Mouse (Mus musculus) lung, embryonic 15.5 days (tissue): ENCODE measurements around the gene Zswim1. TPM values are rescaled to one million over a fixed set of nuclear protein-coding genes. Genes with fewer than 3 reads are reported as not detected.
"Not testable (repeated sequence)": the region's sequence is repeated elsewhere in the genome, so short reads cannot be mapped to it uniquely, and the experiment has no call there.

Experiments used
- ATAC-seq: fragments of 200-750 bp; cut with Nextera tagmentation; 2 replicates; pipeline ENCODE4 v1.8.0; 2017; ENCODE audit warnings: moderate number of reproducible peaks, borderline replicate concordance; ENCODE audit not compliant: low FRiP score, low TSS enrichment; ENCODE audit errors: extremely low read depth
- H3K27ac ChIP-seq: fragments of 300-500 bp; sonication (generic); 2 replicates; pipeline ENCODE4 v1.5.1; 2015; ENCODE audit warnings: moderate library complexity, mild to moderate bottlenecking, inconsistent platforms
- H3K27me3 ChIP-seq: fragments of 300-500 bp; sonication (generic); 2 replicates; pipeline ENCODE4 v1.6.1; 2015; ENCODE audit warnings: inconsistent platforms
- H3K36me3 ChIP-seq: fragments of 300-500 bp; sonication (generic); 2 replicates; pipeline ENCODE4 v1.6.1; 2015; ENCODE audit warnings: inconsistent platforms
- H3K4me1 ChIP-seq: fragments of 300-500 bp; sonication (generic); 2 replicates; pipeline ENCODE4 v1.6.1; 2015; ENCODE audit warnings: inconsistent platforms
- H3K4me2 ChIP-seq: fragments of 300-500 bp; sonication (generic); 2 replicates; pipeline ENCODE4 v1.6.1; 2015; ENCODE audit warnings: inconsistent platforms, mild to moderate bottlenecking, moderate library complexity
- H3K4me3 ChIP-seq: fragments of 300-500 bp; sonication (generic); 2 replicates; pipeline ENCODE4 v1.5.1; 2015; ENCODE audit warnings: mild to moderate bottlenecking, inconsistent platforms
- H3K9ac ChIP-seq: fragments of 300-500 bp; sonication (generic); 2 replicates; pipeline ENCODE4 v1.6.1; 2015; ENCODE audit warnings: inconsistent platforms
- H3K9me3 ChIP-seq: fragments of 300-500 bp; sonication (generic); 2 replicates; pipeline ENCODE4 v1.6.1; 2016; ENCODE audit warnings: inconsistent platforms
- WGBS: fragments of 180-500 bp; shearing (Covaris S2); methylation state at CpG from one replicate; pipeline ENCODE4 v1.1.7; 2015; 5-methylcytosine and 5-hydroxymethylcytosine counted together
- polyA plus RNA-seq: library from polyadenylated mRNA; unstranded; fragments of >200 nt; fragmentation: Nextera tagmentation; extraction: Ambion mirVana; gene quantifications from 2 replicates; pipeline ENCODE4 v1.2.1, GENCODE M21; 2015

Zswim1 gene
- polyA plus RNA-seq, 1 experiment from 2014 or later, result 15.8 TPM

DNA sequence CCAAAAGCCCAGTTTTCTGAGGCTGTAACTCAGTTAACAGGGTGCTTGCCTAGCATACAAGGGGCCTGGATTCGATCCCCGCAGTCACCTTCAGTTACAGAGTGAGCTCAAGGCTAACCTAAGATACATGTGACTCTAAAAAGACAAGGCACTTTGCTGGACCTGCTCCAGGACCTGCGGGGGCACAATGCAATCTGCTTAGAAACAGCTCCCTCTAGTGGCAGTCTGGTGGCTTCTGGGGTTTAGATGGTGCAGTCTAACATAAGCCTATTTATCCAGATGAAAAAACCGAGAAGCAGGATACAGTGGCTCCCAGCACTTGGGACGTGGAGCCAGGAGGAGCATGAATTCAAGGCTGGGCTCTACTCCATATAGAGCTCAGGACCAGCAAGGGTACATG, 28.2 kb upstream of the Zswim1 start:
- no peak for ATAC-seq

DNA sequence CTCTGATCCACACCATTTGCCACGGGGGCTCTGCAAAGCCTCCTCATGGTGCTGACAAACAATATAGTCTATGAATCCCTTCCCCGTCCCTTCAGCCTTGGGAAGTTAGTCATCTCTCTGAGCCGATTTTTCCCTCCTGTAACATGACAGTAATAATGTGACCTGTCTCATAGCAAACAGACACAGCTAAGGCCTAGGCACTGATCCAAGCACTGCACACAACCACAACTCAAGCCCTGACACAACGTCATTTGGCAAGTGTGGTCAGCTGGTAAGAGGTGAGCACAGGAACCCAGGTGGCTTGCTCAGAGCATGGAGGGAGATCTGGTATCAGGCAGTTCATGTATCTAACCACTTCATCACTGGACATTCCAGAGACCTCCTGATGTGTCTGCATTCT, 26.6 kb upstream of the Zswim1 start:
- no peak for ATAC-seq
- Histone ChIP-seq H3K27me3 (no peaks in the 10 kb centered on the region), H3K9me3 (no peaks in the 10 kb centered on the region), H3K36me3 (peaks cover 71% of the 10 kb centered on the region), H3K4me2 (no peak overlapping the region), H3K27ac (no peak overlapping the region), H3K4me1 (0 out of 2 replicates have a peak, but pooled peaks cover 2% of the 10 kb centered on the region), H3K9ac (no peak overlapping the region), H3K4me3 (no peak overlapping the region)
- 58% methylated on average over 4 of the region's 4 CpGs for WGBS

More for the DNA sequence above, 28.2 kb upstream of the Zswim1 start:
- Histone ChIP-seq H3K4me1 (0 out of 2 replicates have a peak, but pooled peaks cover 2% of the 10 kb centered on the region), H3K4me3 (no peak overlapping the region), H3K4me2 (no peak overlapping the region), H3K9ac (no peak overlapping the region), H3K27ac (no peak overlapping the region), H3K9me3 (no peaks in the 10 kb centered on the region), H3K36me3 (peaks cover 59% of the 10 kb centered on the region), H3K27me3 (no peaks in the 10 kb centered on the region)
- WGBS, result 32% methylated on average over 5 of the region's 5 CpGs

DNA sequence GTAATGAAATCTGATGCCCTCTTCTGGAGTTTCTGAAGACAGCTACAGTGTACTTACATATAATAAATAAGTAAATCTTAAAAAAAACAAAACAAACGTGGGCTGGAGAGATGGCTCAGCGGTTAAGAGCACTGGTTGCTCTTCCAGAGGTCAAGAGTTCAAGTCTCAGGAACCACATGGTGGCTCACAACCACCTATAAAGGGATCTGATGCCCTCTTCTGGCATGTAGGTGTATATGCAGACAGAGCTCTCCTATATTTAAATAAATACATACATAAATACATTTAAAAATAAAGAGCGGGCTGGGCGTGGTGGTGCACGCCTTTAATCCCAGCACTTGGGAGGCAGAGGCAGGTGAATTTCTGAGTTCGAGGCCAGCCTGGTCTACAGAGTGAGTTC, 23.9 kb upstream of the Zswim1 start:
- not testable (repeated sequence) for H3K27ac ChIP-seq, H3K4me1 ChIP-seq, H3K9ac ChIP-seq, ATAC-seq, H3K4me3 ChIP-seq, H3K27me3 ChIP-seq, H3K9me3 ChIP-seq, H3K4me2 ChIP-seq
- peaks cover 47% of the 10 kb centered on the region for H3K36me3 ChIP-seq
- 72% methylated on average over 6 of the region's 6 CpGs for WGBS

DNA sequence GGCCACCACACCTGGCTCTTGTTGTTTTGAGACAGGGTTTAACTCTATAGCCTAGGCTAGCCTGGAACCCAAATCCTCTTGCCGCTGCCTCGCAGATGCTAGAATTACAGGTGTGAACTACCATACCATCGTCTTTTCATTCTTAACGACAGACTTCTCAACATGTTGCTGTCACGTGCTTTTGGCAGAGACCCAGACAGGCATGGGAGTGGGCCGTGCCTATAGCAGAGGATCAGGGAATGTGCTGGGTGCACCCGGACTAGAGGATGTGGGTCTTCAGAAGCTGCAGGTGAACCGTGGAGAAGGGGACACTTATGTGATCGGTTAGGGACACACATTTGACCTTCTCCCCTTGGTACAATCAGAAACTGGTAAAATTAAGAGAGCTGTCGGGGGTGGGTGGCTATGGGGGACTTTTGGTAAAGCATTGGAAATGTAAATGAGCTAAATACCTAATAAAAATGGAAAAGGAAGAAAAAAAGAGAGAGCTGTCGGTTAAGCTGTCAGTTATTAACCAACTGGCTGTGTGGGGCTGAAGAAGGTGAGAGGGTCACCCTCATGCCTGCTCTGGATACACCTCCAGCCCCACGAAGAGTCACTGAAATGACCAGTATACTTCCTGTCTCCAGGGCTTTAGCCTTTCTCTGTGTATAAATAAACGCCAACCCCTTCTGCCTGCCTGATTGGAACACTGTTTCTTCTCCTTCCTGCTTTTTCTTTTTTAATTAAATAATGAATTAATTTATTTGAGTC, 22.1 kb upstream of the Zswim1 start:
- Histone ChIP-seq H3K4me3 (no peak overlapping the region), H3K36me3 (peaks cover 36% of the 10 kb centered on the region), H3K9me3 (no peaks in the 10 kb centered on the region), H3K9ac (no peak overlapping the region), H3K4me2 (no peak overlapping the region), H3K27ac (no peak overlapping the region), H3K27me3 (no peaks in the 10 kb centered on the region), H3K4me1 (peaks cover 8% of the 10 kb centered on the region)
- no peak for ATAC-seq
- 85% methylated on average over 13 of the region's 13 CpGs for WGBS

DNA sequence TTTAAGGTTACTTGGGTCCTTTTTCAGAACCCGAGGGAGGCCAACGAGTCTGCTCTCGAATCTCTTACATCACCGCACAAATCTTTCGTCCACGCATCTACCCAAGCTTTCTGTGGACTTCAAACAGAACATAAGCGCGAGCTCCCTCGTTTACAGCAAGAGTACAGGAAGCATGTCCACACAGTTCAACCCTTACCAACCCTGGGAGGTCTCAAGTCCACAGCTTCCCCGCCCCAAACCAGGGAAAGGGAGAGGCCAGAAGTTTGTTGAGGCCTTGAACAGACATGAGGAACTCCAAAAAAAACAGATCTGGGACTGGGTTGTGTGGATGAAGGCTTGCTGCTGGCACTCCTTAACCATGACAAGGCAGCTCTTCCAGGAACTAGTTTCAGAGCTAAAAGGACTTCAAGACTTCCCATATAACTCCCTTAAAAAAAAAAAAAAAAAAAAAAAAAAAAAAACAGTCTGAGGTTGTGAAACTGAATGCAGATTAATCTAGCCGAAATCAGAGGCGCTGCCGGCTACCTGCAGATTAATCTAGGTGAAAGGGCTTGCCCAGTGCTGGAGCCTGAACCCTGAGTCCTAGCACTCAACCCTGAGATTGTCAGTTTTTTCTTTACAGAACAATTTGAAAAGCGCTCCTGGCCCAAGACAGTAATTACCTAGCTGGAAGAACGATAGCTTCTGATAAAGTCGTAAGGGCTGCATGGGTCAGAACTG, 19.1 kb upstream of the Zswim1 start:
- WGBS, result 86% methylated on average over 16 of the region's 16 CpGs

DNA sequence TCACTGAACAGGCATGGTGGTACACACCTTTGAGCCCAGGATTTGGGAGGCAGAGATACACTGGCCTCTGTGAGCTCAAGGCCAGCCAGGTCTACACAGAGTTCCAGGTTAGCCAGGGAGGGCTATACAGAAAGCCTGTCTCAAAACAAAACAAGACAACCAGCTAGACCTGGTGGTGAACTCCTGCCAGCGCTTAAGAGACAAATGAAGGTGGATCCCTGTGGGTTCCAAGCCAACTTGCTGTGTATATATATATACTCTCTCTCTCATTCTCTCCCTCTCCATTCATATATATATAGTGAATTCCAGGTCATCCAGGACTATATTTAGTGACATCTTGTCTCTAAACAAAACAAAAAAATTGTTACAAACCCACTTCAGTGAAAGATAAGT, 18.6 kb upstream of the Zswim1 start:
- peaks cover 16% of the 10 kb centered on the region for H3K36me3 ChIP-seq
- 46% methylated on average over 1 of the region's 1 CpGs for WGBS
- H3K4me1 ChIP-seq, result peaks cover 15% of the 10 kb centered on the region
- H3K27me3 ChIP-seq, result no peaks in the 10 kb centered on the region
- H3K9me3 ChIP-seq, result no peaks in the 10 kb centered on the region
- peak overlapping the region; percentile 70 for H3K4me3 ChIP-seq
- H3K27ac ChIP-seq, result no peak overlapping the region
- peak overlapping the region; percentile 65 for H3K4me2 ChIP-seq
- ATAC-seq, result no peak
- H3K9ac ChIP-seq, result peak overlapping the region; percentile 82

More for the DNA sequence above, 19.1 kb upstream of the Zswim1 start:
- peaks cover 15% of the 10 kb centered on the region for H3K4me1 ChIP-seq
- peak overlapping the region; percentile 70 for H3K4me3 ChIP-seq
- peak overlapping the region; percentile 65 for H3K4me2 ChIP-seq
- peak overlapping the region; percentile 82 for H3K9ac ChIP-seq
- H3K27ac ChIP-seq, result no peak overlapping the region
- H3K27me3 ChIP-seq, result no peaks in the 10 kb centered on the region
- no peak for ATAC-seq
- H3K36me3 ChIP-seq, result peaks cover 21% of the 10 kb centered on the region
- no peaks in the 10 kb centered on the region for H3K9me3 ChIP-seq

DNA sequence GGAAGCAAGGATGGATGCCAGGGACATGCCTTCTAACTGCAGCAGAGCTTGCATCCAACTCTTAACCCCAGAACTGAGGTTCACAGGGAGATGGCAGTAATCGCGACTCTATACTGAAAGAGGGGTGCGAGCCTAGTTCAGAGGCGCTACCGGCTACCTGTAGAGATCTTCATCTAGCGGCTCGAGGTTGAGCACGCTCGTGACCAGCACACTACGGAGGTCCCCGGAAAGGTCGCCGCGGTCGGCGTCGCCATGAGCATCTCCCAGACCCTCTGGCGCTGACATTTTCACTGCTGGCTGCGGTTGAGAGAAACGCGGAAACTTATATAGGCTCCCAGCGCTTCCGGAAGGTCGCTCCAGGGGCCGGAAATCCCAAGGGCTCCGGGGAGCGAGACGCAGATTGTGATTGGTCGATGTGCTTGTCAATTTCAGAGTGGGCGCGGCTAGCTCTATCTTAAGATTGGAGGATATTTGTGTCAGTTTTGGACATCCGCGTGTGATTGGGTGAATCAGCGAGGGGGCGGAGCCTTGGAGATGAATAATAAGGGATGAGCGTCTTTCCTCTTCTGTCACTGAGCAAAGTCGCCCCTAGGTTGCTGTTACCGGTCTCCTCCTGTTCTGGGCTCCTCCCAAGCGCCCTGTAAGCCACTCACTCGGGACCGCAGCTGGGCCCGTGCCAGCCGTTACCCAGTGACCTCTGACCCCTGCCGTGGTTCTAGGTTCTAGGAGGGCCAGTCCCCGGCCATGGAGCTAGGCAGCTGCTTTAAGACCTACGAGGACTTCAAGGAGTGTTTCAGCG, 17.8 kb upstream of the Zswim1 start, which contains the start of the genes Acot8 and Zswim3:
Gene Acot8, minus strand, starts transcription at position 350 of the 799 bp plus-strand sequence.
Gene Zswim3, plus strand, starts transcription at position 566 of the 799 bp plus-strand sequence.
- peak within 1 kb of the TSS; percentile 70 for H3K4me3 ChIP-seq
- H3K4me2 ChIP-seq, result peak within 1 kb of the TSS; percentile 78
- peak within 1 kb of the TSS; percentile 82 for H3K9ac ChIP-seq
- H3K27me3 ChIP-seq, result no peaks in the 10 kb centered on the region
- H3K27ac ChIP-seq, result peak within 1 kb of the TSS; percentile 81
- no peaks in the 10 kb centered on the region for H3K9me3 ChIP-seq
- peaks cover 8% of the 10 kb centered on the region; the same call in 1 of the 2 replicates for H3K36me3 ChIP-seq
- WGBS, result 0% methylated on average over 47 of the region's 47 CpGs
- peak; percentile 97 for ATAC-seq
- peaks cover 15% of the 10 kb centered on the region for H3K4me1 ChIP-seq

DNA sequence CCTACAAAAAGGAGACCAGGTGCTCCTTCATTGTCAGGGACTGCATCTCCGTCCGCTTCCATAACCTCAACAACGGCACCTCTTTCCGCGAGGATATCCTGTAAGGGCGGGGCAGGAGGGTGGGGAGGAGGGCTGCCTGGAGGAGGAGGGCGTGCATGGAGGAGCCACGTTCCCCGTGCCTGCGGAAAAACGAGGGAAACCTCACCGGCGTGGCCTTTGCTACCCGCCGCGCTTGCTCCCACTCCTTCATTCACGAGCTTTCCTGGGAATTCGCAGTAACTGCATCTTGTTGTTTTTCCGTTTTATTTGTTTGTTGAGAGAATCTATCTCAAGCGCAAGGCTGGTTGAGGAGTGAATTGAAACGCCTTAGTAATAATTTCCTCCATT, 17.2 kb upstream of the Zswim1 start:
- Histone ChIP-seq H3K36me3 (peaks cover 4% of the 10 kb centered on the region; the same call in 1 of the 2 replicates), H3K27me3 (no peaks in the 10 kb centered on the region), H3K4me2 (peak overlapping the region; percentile 78), H3K27ac (peak overlapping the region; percentile 81), H3K4me3 (peak overlapping the region; percentile 70), H3K9ac (peak overlapping the region; percentile 69), H3K4me1 (peaks cover 15% of the 10 kb centered on the region), H3K9me3 (no peaks in the 10 kb centered on the region)
- 1% methylated on average over 21 of the region's 21 CpGs for WGBS
- ATAC-seq, result peak; percentile 40; the same call in 1 of the 2 replicates

DNA sequence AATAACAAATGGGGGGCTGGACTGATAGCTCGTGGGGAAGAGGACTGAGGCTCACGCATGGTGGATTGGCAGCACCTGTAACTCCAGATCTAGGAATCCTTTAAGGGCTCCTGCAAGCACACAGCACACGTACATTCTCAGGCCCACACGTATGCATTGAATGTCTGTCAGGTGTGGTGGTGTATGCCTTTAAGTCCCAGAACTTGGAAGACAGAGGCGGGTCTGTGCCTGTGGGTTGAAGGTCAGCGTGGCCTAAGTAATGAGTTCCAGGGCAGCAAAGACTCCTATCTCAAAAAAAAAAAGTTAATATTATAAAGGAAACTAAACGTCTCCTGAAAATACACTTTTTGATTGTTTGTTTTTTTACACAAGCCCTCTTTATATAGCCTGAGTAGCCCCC, 15.9 kb upstream of the Zswim1 start:
- Histone ChIP-seq H3K4me3 (no peak overlapping the region), H3K9ac (no peak overlapping the region), H3K27ac (no peak overlapping the region), H3K27me3 (no peaks in the 10 kb centered on the region), H3K9me3 (no peaks in the 10 kb centered on the region), H3K4me1 (peaks cover 15% of the 10 kb centered on the region), H3K36me3 (no peaks in the 10 kb centered on the region), H3K4me2 (no peak overlapping the region)
- no peak for ATAC-seq
- 68% methylated on average over 7 of the region's 7 CpGs for WGBS

DNA sequence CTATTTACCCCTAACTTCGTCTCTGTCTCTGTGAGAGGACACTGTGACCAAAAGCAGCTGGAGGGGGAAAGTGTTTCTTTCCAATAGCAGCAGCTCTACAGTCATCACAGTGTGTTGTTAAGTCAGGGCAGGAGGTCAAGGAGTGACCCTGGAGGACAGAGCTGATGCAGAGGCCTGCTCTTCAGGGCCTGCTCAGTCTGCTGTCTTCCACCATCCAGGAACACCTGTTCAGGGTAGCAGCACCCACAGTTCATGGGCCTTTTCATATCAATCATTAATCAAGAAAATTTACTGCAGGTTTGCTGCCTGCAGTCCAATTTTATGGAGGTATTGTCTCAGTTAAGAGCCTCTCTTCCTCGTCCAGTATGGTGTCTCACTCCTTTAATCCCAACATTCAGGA, 8.9 kb upstream of the Zswim1 start:
- Histone ChIP-seq H3K4me1 (peaks cover 12% of the 10 kb centered on the region), H3K27ac (no peak overlapping the region), H3K4me3 (no peak overlapping the region), H3K9ac (no peak overlapping the region), H3K9me3 (no peaks in the 10 kb centered on the region), H3K4me2 (no peak overlapping the region), H3K27me3 (no peaks in the 10 kb centered on the region), H3K36me3 (no peaks in the 10 kb centered on the region)
- ATAC-seq, result no peak
- WGBS, result 52% methylated on average over 2 of the region's 2 CpGs

DNA sequence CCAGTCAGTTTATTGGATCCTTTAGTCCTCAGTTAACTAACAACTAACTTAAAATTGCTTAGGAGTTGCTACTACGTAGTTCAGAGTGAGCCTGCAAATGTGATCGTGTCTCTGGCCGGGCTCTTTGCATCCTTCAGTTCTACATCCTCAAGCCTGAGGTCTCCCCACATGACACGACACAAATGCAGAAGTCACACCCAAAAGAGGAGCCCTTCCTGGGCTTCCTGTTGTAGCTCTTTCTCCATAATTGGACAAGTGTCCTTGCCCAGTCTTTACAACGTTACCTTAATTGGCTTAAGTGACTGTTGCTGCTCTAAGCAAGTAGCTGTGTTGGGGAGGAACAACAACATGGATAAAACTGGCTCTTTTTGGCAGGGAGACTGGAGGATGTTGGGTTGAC, 7.1 kb upstream of the Zswim1 start:
- ATAC-seq, result no peak
- H3K27me3 ChIP-seq, result no peaks in the 10 kb centered on the region
- no peak overlapping the region for H3K4me2 ChIP-seq
- no peak overlapping the region for H3K9ac ChIP-seq
- no peaks in the 10 kb centered on the region for H3K9me3 ChIP-seq
- H3K4me1 ChIP-seq, result peaks cover 12% of the 10 kb centered on the region
- no peak overlapping the region for H3K4me3 ChIP-seq
- no peaks in the 10 kb centered on the region for H3K36me3 ChIP-seq
- WGBS, result 81% methylated on average over 5 of the region's 5 CpGs
- H3K27ac ChIP-seq, result no peak overlapping the region
